Mouse (Mus musculus) neural tube, embryonic 14.5 days (tissue): ENCODE measurements around the gene Rab37. TPM values are rescaled to one million over a fixed set of nuclear protein-coding genes. Genes with fewer than 3 reads are reported as not detected.

Source experiments
- ATAC-seq: fragments of 200-750 bp; cut with Nextera tagmentation; 2 replicates; pipeline ENCODE4 v1.8.0; 2017; ENCODE audit warnings: low read depth, mild to moderate bottlenecking, moderate TSS enrichment, moderate library complexity
- H3K27ac ChIP-seq: fragments of 300-500 bp; sonication (generic); 2 replicates; pipeline ENCODE4 v1.5.1; 2014; ENCODE audit warnings: low read depth, mild to moderate bottlenecking, control low read depth, low read length, moderate library complexity, mixed read lengths
- H3K27me3 ChIP-seq: fragments of 300-500 bp; sonication (generic); 2 replicates; pipeline ENCODE4 v1.6.1; 2014; ENCODE audit warnings: low read length; ENCODE audit not compliant: control insufficient read depth, insufficient read depth
- H3K36me3 ChIP-seq: fragments of 300-500 bp; sonication (generic); 2 replicates; pipeline ENCODE4 v1.6.1; 2014; ENCODE audit warnings: low read length, mixed read lengths; ENCODE audit not compliant: control insufficient read depth, insufficient read depth
- H3K4me1 ChIP-seq: fragments of 300-500 bp; sonication (generic); 2 replicates; pipeline ENCODE4 v1.6.1; 2014; ENCODE audit warnings: low read length; ENCODE audit not compliant: control insufficient read depth, insufficient read depth
- H3K4me2 ChIP-seq: fragments of 300-500 bp; sonication (generic); 2 replicates; pipeline ENCODE4 v1.6.1; 2014; ENCODE audit warnings: mild to moderate bottlenecking, low read depth, low read length, control low read depth
- H3K4me3 ChIP-seq: fragments of 300-500 bp; sonication (generic); 2 replicates; pipeline ENCODE4 v1.5.1; 2014; ENCODE audit warnings: low read depth, low read length, control low read depth, mixed read lengths
- H3K9ac ChIP-seq: fragments of 300-500 bp; sonication (generic); replicated peaks from 2 replicates; pipeline ENCODE4 v1.6.1; 2014; ENCODE audit warnings: low read depth, mild to moderate bottlenecking, control low read depth, low read length, mixed read lengths
- H3K9me3 ChIP-seq: fragments of 300-500 bp; sonication (generic); 2 replicates; pipeline ENCODE4 v1.6.1; 2016; ENCODE audit warnings: low read length; ENCODE audit not compliant: control insufficient read depth
- WGBS: fragments of 180-500 bp; shearing (Covaris S2); extraction: QIAGEN DNeasy Blood & Tissue Kit; methylation state at CpG from one replicate; pipeline ENCODE4 v1.1.7; 2014; 5-methylcytosine and 5-hydroxymethylcytosine counted together
- polyA plus RNA-seq: library from polyadenylated mRNA; unstranded; fragments of >200 nt; fragmentation: Nextera tagmentation; extraction: Ambion mirVana; gene quantifications from 2 replicates; pipeline ENCODE4 v1.2.1, GENCODE M21; 2014

The Rab37 gene
- polyA plus RNA-seq, 1 experiment from 2014 or later = 0.25 TPM

- H3K27me3 ChIP-seq = peaks cover 15% of the 10 kb centered on the region
- no peak overlapping the region for H3K4me2 ChIP-seq
- no peaks in the 10 kb centered on the region for H3K9me3 ChIP-seq
- no peak for ATAC-seq
- H3K36me3 ChIP-seq = no peaks in the 10 kb centered on the region
- H3K9ac ChIP-seq = no peak overlapping the region
- H3K4me1 ChIP-seq = peaks cover 6% of the 10 kb centered on the region; the same call in 1 of the 2 replicates
- 38% methylated on average over 12 of the region's 12 CpGs for WGBS
- H3K4me3 ChIP-seq = no peak overlapping the region
- H3K27ac ChIP-seq = no peak overlapping the region
These were observed 66.9 kb downstream of the Rab37 start for GRCm38 (mm10) chr11:115157933-115158719.

- no peak overlapping the region for H3K9ac ChIP-seq
- H3K9me3 ChIP-seq = no peaks in the 10 kb centered on the region
- no peak overlapping the region for H3K4me3 ChIP-seq
- H3K4me1 ChIP-seq = peaks cover 18% of the 10 kb centered on the region
- WGBS = 48% methylated on average over 11 of the region's 11 CpGs
- H3K27ac ChIP-seq = no peak overlapping the region
- no peaks in the 10 kb centered on the region for H3K36me3 ChIP-seq
- H3K4me2 ChIP-seq = no peak overlapping the region
- no peak for ATAC-seq
- peaks cover 11% of the 10 kb centered on the region for H3K27me3 ChIP-seq
These were observed 69.0 kb downstream of the Rab37 start for GRCm38 (mm10) chr11:115160016-115160797.

- peaks cover 11% of the 10 kb centered on the region for H3K27me3 ChIP-seq
These were observed 69.8 kb downstream of the Rab37 start for GRCm38 (mm10) chr11:115160883-115161577.

GRCm38 (mm10) chr11:115161578-115162204 is 70.5 kb downstream of the Rab37 start:
- H3K9me3 ChIP-seq = no peaks in the 10 kb centered on the region
- peaks cover 18% of the 10 kb centered on the region for H3K4me1 ChIP-seq
- no peak for ATAC-seq
- no peaks in the 10 kb centered on the region for H3K36me3 ChIP-seq
- no peak overlapping the region for H3K4me2 ChIP-seq
- H3K4me3 ChIP-seq = no peak overlapping the region
- no peak overlapping the region for H3K9ac ChIP-seq
- H3K27me3 ChIP-seq = peaks cover 11% of the 10 kb centered on the region
- 71% methylated on average over 9 of the region's 9 CpGs for WGBS
- no peak overlapping the region for H3K27ac ChIP-seq

More at GRCm38 (mm10) chr11:115160883-115161577, 69.8 kb downstream of the Rab37 start:
- Histone ChIP-seq H3K4me1 (peaks cover 18% of the 10 kb centered on the region), H3K27ac (no peak overlapping the region), H3K4me2 (no peak overlapping the region), H3K4me3 (no peak overlapping the region), H3K9ac (no peak overlapping the region), H3K36me3 (no peaks in the 10 kb centered on the region), H3K9me3 (no peaks in the 10 kb centered on the region)
- no peak for ATAC-seq
- 36% methylated on average over 10 of the region's 10 CpGs for whole genome bisulfite sequencing

- H3K4me3 ChIP-seq = peak overlapping the region; percentile 59; the same call in 1 of the 2 replicates
- peaks cover 18% of the 10 kb centered on the region for H3K4me1 ChIP-seq
- H3K36me3 ChIP-seq = no peaks in the 10 kb centered on the region
- H3K9me3 ChIP-seq = no peaks in the 10 kb centered on the region
- H3K27me3 ChIP-seq = peaks cover 11% of the 10 kb centered on the region
- H3K27ac ChIP-seq = no peak overlapping the region
- no peak overlapping the region for H3K9ac ChIP-seq
- ATAC-seq = no peak
- H3K4me2 ChIP-seq = peak overlapping the region; percentile 62; the same call in 1 of the 2 replicates
- 33% methylated on average over 9 of the region's 9 CpGs for WGBS
These were observed 71.0 kb downstream of the Rab37 start for GRCm38 (mm10) chr11:115162205-115162601.

GRCm38 (mm10) chr11:115162832-115163480 is 71.7 kb downstream of the Rab37 start, which contains the start of gene Slc9a3r1:
Gene Slc9a3r1 (plus strand): TSS chr11:115163341.
- H3K4me3 ChIP-seq = peak within 1 kb of the TSS; percentile 59
- H3K27ac ChIP-seq = peak within 1 kb of the TSS; percentile 28; the same call in 1 of the 2 replicates
- peaks cover 18% of the 10 kb centered on the region for H3K4me1 ChIP-seq
- peaks cover 11% of the 10 kb centered on the region for H3K27me3 ChIP-seq
- no peaks in the 10 kb centered on the region for H3K36me3 ChIP-seq
- peak; percentile 89 for ATAC-seq
- H3K9me3 ChIP-seq = no peaks in the 10 kb centered on the region
- peak within 1 kb of the TSS; percentile 62 for H3K4me2 ChIP-seq
- WGBS = 0% methylated on average over 45 of the region's 47 CpGs
- H3K9ac ChIP-seq = peak within 1 kb of the TSS; percentile 54

GRCm38 (mm10) chr11:115163568-115164150 is 72.4 kb downstream of the Rab37 start:
- H3K36me3 ChIP-seq = no peaks in the 10 kb centered on the region
- H3K4me1 ChIP-seq = peaks cover 18% of the 10 kb centered on the region
- H3K4me3 ChIP-seq = peak overlapping the region; percentile 59
- H3K27ac ChIP-seq = peak overlapping the region; percentile 10; the same call in 1 of the 2 replicates
- ATAC-seq = 0 out of 2 replicates have a peak, but pooled peaks have one; percentile 30
- no peaks in the 10 kb centered on the region for H3K9me3 ChIP-seq
- H3K27me3 ChIP-seq = peaks cover 11% of the 10 kb centered on the region
- H3K9ac ChIP-seq = peak overlapping the region; percentile 54
- H3K4me2 ChIP-seq = peak overlapping the region; percentile 62
- WGBS = under 1% methylated on average over 47 of the region's 47 CpGs
